Mouse (Mus musculus): ENCODE measurements around the gene Dnah8. TPM values are rescaled to one million over a fixed set of nuclear protein-coding genes. Genes with fewer than 3 reads are reported as not detected.
A peak's percentile ranks its signal among the peaks of the same experiment; 100 is the strongest.
"Not testable (repeated sequence)": the region's sequence is repeated elsewhere in the genome, so short reads cannot be mapped to it uniquely, and the experiment has no call there.

The Dnah8 gene
- polyA plus RNA-seq, 1 experiment from 2014 or later: 6.1 TPM

GRCm38 (mm10) chr17:30610739-30611138, 13.4 kb upstream of the Dnah8 start:
- no peak for ATAC-seq (ENCODE audit: borderline replicate concordance, extremely low read depth, low FRiP score, low TSS enrichment)
- H3K9ac ChIP-seq: no peak overlapping the region
- H3K4me3 ChIP-seq: no peak overlapping the region
- no peaks in the 10 kb centered on the region for H3K9me3 ChIP-seq
- H3K4me2 ChIP-seq: no peak overlapping the region
- peaks cover 30% of the 10 kb centered on the region for H3K4me1 ChIP-seq
- H3K27me3 ChIP-seq: no peaks in the 10 kb centered on the region
- no peak overlapping the region for H3K27ac ChIP-seq
- WGBS: 78% methylated on average over 1 of the region's 1 CpGs
- no peaks in the 10 kb centered on the region for H3K36me3 ChIP-seq

- Histone ChIP-seq H3K4me1 (peaks cover 30% of the 10 kb centered on the region), H3K9me3 (no peaks in the 10 kb centered on the region), H3K36me3 (no peaks in the 10 kb centered on the region), H3K4me3 (peak overlapping the region; percentile 80), H3K27ac (peak overlapping the region; percentile 89), H3K27me3 (no peaks in the 10 kb centered on the region), H3K4me2 (peak overlapping the region; percentile 66), H3K9ac (peak overlapping the region; percentile 82)
- no peak for ATAC-seq (ENCODE audit: borderline replicate concordance, extremely low read depth, low FRiP score, low TSS enrichment)
- 19% methylated on average over 18 of the region's 18 CpGs for WGBS
Measured at GRCm38 (mm10) chr17:30611221-30612074, 12.7 kb upstream of the Dnah8 start.

GRCm38 (mm10) chr17:30612075-30612859, 11.9 kb upstream of the Dnah8 start:
- H3K36me3 ChIP-seq: no peaks in the 10 kb centered on the region
- under 1% methylated on average over 34 of the region's 34 CpGs for WGBS
- H3K4me3 ChIP-seq: peak overlapping the region; percentile 80
- H3K27me3 ChIP-seq: no peaks in the 10 kb centered on the region
- peak overlapping the region; percentile 82 for H3K9ac ChIP-seq
- H3K27ac ChIP-seq: peak overlapping the region; percentile 89
- H3K4me1 ChIP-seq: peaks cover 30% of the 10 kb centered on the region
- no peaks in the 10 kb centered on the region for H3K9me3 ChIP-seq
- peak overlapping the region; percentile 66 for H3K4me2 ChIP-seq
- ATAC-seq (ENCODE audit: borderline replicate concordance, extremely low read depth, low FRiP score, low TSS enrichment): peak; percentile 99

GRCm38 (mm10) chr17:30613350-30613749, 10.8 kb upstream of the Dnah8 start:
- Histone ChIP-seq H3K36me3 (no peaks in the 10 kb centered on the region), H3K27me3 (no peaks in the 10 kb centered on the region), H3K4me2 (no peak overlapping the region), H3K4me3 (no peak overlapping the region), H3K9ac (no peak overlapping the region), H3K27ac (no peak overlapping the region), H3K4me1 (peaks cover 26% of the 10 kb centered on the region), H3K9me3 (no peaks in the 10 kb centered on the region)
- ATAC-seq (ENCODE audit: borderline replicate concordance, extremely low read depth, low FRiP score, low TSS enrichment): no peak

- no peak for ATAC-seq (ENCODE audit: borderline replicate concordance, extremely low read depth, low FRiP score, low TSS enrichment)
- Histone ChIP-seq H3K4me3 (no peak overlapping the region), H3K36me3 (no peaks in the 10 kb centered on the region), H3K4me1 (peaks cover 9% of the 10 kb centered on the region), H3K9ac (no peak overlapping the region), H3K9me3 (no peaks in the 10 kb centered on the region), H3K27me3 (no peaks in the 10 kb centered on the region), H3K4me2 (no peak overlapping the region), H3K27ac (no peak overlapping the region)
- WGBS: 85% methylated on average over 5 of the region's 5 CpGs
Measured at GRCm38 (mm10) chr17:30616203-30616602, 8.0 kb upstream of the Dnah8 start.

- Histone ChIP-seq H3K4me2 (no peak overlapping the region), H3K4me1 (no peaks in the 10 kb centered on the region), H3K27me3 (no peaks in the 10 kb centered on the region; the same call in 1 of the 2 replicates), H3K9me3 (no peaks in the 10 kb centered on the region), H3K4me3 (no peak overlapping the region), H3K27ac (no peak overlapping the region), H3K9ac (no peak overlapping the region), H3K36me3 (no peaks in the 10 kb centered on the region)
- ATAC-seq (ENCODE audit: borderline replicate concordance, extremely low read depth, low FRiP score, low TSS enrichment): no peak
- 68% methylated on average over 3 of the region's 3 CpGs for WGBS
Measured at GRCm38 (mm10) chr17:30618136-30618891, 5.8 kb upstream of the Dnah8 start.

GRCm38 (mm10) chr17:30619153-30619552, 5.0 kb upstream of the Dnah8 start:
- H3K4me3 ChIP-seq: no peak overlapping the region
- ATAC-seq (ENCODE audit: borderline replicate concordance, extremely low read depth, low FRiP score, low TSS enrichment): no peak
- no peaks in the 10 kb centered on the region for H3K4me1 ChIP-seq
- no peaks in the 10 kb centered on the region for H3K9me3 ChIP-seq
- H3K9ac ChIP-seq: no peak overlapping the region
- H3K27ac ChIP-seq: no peak overlapping the region
- 29% methylated on average over 2 of the region's 2 CpGs for WGBS
- no peaks in the 10 kb centered on the region for H3K36me3 ChIP-seq
- H3K4me2 ChIP-seq: no peak overlapping the region
- no peaks in the 10 kb centered on the region; the same call in 1 of the 2 replicates for H3K27me3 ChIP-seq

GRCm38 (mm10) chr17:30620548-30620947, 3.6 kb upstream of the Dnah8 start:
- Histone ChIP-seq H3K4me2 (no peak overlapping the region), H3K9ac (no peak overlapping the region), H3K27ac (no peak overlapping the region), H3K4me1 (no peaks in the 10 kb centered on the region), H3K4me3 (no peak overlapping the region), H3K27me3 (no peaks in the 10 kb centered on the region; the same call in 1 of the 2 replicates), H3K36me3 (no peaks in the 10 kb centered on the region), H3K9me3 (no peaks in the 10 kb centered on the region)
- no peak for ATAC-seq (ENCODE audit: borderline replicate concordance, extremely low read depth, low FRiP score, low TSS enrichment)
- 53% methylated on average over 2 of the region's 2 CpGs for WGBS

- WGBS: 62% methylated on average over 4 of the region's 4 CpGs
- no peak for ATAC-seq (ENCODE audit: borderline replicate concordance, extremely low read depth, low FRiP score, low TSS enrichment)
Measured at GRCm38 (mm10) chr17:30621450-30621849, 2.7 kb upstream of the Dnah8 start.

GRCm38 (mm10) chr17:30623200-30623599, 954 bp upstream of the Dnah8 start:
- Histone ChIP-seq H3K27me3 (no peaks in the 10 kb centered on the region; the same call in 1 of the 2 replicates), H3K36me3 (no peaks in the 10 kb centered on the region), H3K4me2 (no peak overlapping the region), H3K4me1 (no peaks in the 10 kb centered on the region), H3K9ac (no peak overlapping the region), H3K27ac (no peak overlapping the region), H3K4me3 (no peak overlapping the region), H3K9me3 (no peaks in the 10 kb centered on the region)
- 86% methylated on average over 3 of the region's 3 CpGs for WGBS
- no peak for ATAC-seq (ENCODE audit: borderline replicate concordance, extremely low read depth, low FRiP score, low TSS enrichment)

More at GRCm38 (mm10) chr17:30621450-30621849, 2.7 kb upstream of the Dnah8 start:
- Histone ChIP-seq H3K4me3 (no peak overlapping the region), H3K4me2 (no peak overlapping the region), H3K9me3 (no peaks in the 10 kb centered on the region), H3K36me3 (no peaks in the 10 kb centered on the region), H3K4me1 (no peaks in the 10 kb centered on the region), H3K27ac (no peak overlapping the region), H3K9ac (no peak overlapping the region), H3K27me3 (no peaks in the 10 kb centered on the region; the same call in 1 of the 2 replicates)

GRCm38 (mm10) chr17:30626719-30627118, 2.6 kb downstream of the Dnah8 start, which contains the start of gene Glo1:
Gene Glo1 (minus strand): TSS chr17:30626871.
- not testable (repeated sequence) for H3K27ac ChIP-seq; H3K9ac ChIP-seq; H3K4me3 ChIP-seq; ATAC-seq (ENCODE audit: borderline replicate concordance, extremely low read depth, low FRiP score, low TSS enrichment); H3K36me3 ChIP-seq; H3K4me1 ChIP-seq; H3K27me3 ChIP-seq; H3K9me3 ChIP-seq; H3K4me2 ChIP-seq
- no CpG with 5 or more reads among the region's 20 CpGs for WGBS
